Mouse (Mus musculus) hindlimb bud, embryonic 11.5 days (tissue): ENCODE measurements around the gene Ppm1e.
A peak's percentile ranks its signal among the peaks of the same experiment; 100 is the strongest.

Experiments used
- DNase-seq: peaks from one replicate; pipeline ENCODE4 v3.0.0-alpha.2; 2012; ENCODE audit warnings: low read depth, low spot score; ENCODE audit errors: extremely low spot score

The Ppm1e gene

GRCm38 (mm10) chr11:87254149-87254548 is 104.7 kb downstream of the Ppm1e start:
- peak; percentile 22 for DNase-seq

GRCm38 (mm10) chr11:87253294-87253693 is 105.5 kb downstream of the Ppm1e start:
- DNase-seq: no peak

GRCm38 (mm10) chr11:87250132-87250531 is 108.7 kb downstream of the Ppm1e start:
- no peak for DNase-seq

GRCm38 (mm10) chr11:87247494-87247866 is 111.3 kb downstream of the Ppm1e start:
- DNase-seq: no peak

GRCm38 (mm10) chr11:87246724-87247493 is 111.9 kb downstream of the Ppm1e start:
- no peak for DNase-seq

GRCm38 (mm10) chr11:87246107-87246651 is 112.6 kb downstream of the Ppm1e start:
- DNase-seq: no peak

GRCm38 (mm10) chr11:87245171-87245840 is 113.5 kb downstream of the Ppm1e start:
- no peak for DNase-seq

- DNase-seq: no peak
These were observed 117.6 kb downstream of the Ppm1e start for GRCm38 (mm10) chr11:87241256-87241655.

GRCm38 (mm10) chr11:87240833-87241215 is 118.0 kb downstream of the Ppm1e start:
- DNase-seq: no peak

GRCm38 (mm10) chr11:87240141-87240832 is 118.5 kb downstream of the Ppm1e start:
- DNase-seq: no peak

- DNase-seq: no peak
These were observed 119.8 kb downstream of the Ppm1e start for GRCm38 (mm10) chr11:87238891-87239530.

GRCm38 (mm10) chr11:87235486-87235872 is 123.3 kb downstream of the Ppm1e start:
- DNase-seq: no peak

GRCm38 (mm10) chr11:87234743-87235485 is 123.9 kb downstream of the Ppm1e start:
- no peak for DNase-seq

- DNase-seq: no peak
These were observed 125.4 kb downstream of the Ppm1e start for GRCm38 (mm10) chr11:87233377-87233776.

GRCm38 (mm10) chr11:87227056-87227455 is 131.8 kb downstream of the Ppm1e start:
- no peak for DNase-seq

GRCm38 (mm10) chr11:87222686-87223085 is 136.1 kb downstream of the Ppm1e start:
- DNase-seq: no peak

GRCm38 (mm10) chr11:87212313-87212712 is 146.5 kb downstream of the Ppm1e start:
- no peak for DNase-seq
